Mouse (Mus musculus): ENCODE results near the gene Egln3.

Gene Egln3

DNA sequence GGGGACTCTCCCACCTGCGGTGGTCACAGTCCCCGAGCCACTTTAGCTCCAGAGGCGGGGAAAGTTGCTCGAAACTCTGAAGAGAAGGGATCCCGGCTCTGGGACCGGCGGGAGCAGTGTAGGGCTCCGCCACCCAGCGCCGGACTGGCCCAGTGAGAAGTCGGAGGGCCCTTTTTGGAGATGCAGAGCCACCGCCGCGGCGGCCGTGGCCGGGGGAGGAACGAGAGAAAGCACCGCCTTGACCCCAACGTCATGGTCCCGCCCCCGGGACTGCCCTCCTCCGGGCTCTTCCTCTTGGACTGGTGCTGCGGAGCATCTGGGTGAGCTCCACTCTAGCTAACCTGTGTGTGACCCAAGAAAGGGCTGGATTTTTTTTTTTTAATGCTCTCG is at the start of gene Egln3:
Gene Egln3 (minus strand): TSS at position 205 of the 390 bp plus-strand sequence.
- DNase-seq, result peak; percentile 94

DNA sequence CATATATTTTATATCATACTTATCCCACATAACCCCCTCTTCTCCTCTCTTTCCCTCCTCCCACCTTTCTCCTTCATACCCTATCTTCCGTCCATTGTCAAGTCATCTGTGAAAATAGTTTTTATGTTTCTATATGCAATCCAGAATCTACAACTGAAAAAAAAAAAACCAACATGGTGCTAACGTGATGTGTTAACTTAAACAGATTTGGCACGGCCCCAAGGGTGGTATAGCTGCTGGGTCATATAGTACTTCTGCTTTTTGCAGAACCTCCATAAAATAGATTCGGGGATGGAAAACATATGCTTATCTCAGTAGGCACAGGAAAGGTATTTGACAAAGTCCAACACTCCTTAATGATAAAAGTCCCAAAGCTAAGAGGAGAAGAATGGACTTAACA is 49.8 kb upstream of the Egln3 start:
- DNase-seq, result no peak

DNA sequence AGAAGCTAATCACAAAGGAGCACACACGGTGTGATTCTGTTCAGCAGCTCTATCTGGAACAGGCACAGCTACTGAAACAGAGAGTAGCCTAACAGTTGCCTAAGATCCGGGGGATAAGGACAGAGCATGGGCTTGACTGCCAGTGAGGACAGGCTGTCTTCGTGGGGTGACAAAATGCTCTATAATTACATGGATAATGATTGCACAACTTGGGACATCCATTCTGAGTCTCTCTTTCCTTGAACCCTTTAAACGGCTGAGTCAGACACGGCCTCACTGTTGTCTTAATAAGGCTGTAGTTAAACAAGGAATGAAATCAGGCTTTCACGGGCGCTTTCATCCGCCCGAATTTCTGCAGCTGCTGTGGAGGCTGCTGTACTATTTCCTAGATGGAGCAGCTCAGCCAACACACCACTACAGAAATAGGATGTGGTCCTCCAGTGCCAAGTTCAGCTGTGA is 48.3 kb upstream of the Egln3 start:
- no peak for DNase-seq

DNA sequence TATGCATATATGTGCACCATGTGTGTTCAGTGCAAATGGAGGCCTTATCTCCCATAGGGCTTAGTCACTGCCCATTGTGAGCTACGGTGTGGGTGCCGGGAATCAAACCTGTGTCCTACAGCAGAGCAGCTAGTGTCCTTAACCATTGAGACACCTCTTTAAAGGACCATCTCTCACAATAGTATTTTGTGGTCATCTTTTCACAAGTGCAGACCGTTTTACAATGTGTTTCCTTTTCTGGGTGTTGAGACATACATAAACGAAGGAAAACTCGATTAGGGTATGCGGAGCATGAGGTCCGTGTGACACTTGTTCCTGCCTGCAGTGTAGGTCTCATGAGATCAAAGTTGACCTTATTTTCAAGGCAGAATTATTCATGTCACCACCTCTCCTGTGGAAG is 44.2 kb upstream of the Egln3 start:
- no peak for DNase-seq

DNA sequence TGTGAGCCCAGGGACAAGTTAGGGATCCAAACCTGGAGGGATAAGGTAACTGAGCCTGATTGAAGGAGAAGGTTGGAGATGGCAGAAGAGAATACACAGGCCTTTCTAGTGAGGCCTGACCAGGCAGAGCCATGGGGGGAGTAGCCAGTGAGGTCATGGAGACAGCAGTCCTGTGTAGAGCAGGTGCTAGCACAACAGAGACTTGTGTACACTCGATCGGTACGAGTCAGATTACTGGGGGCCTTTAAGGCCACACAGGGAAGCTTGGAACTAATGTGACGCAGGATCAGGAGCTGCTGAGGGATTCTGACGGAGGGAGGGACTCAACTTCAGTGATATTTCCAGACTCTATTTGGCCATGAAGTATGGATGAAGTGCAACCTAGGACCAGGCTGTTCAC is 39.5 kb upstream of the Egln3 start:
- no peak for DNase-seq

DNA sequence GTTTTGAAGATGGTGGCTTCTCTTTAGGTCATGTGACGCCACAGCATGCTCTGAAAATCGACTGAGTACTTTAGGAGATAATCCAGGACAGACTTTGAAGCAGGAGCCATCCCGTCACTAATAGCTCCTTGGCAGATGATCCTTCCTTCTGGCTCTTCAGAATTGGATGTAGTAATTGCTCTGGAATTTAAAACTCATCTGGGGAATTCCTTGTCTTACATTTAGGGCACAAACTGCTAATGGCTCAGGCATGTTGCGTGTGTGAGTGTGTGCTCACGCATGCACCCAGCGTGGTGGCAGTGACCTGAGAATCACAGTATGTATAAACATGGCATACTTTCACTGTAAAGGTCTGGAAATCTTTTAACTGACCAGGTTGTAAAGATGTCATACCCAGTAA is 38.3 kb upstream of the Egln3 start:
- DNase-seq, result no peak

DNA sequence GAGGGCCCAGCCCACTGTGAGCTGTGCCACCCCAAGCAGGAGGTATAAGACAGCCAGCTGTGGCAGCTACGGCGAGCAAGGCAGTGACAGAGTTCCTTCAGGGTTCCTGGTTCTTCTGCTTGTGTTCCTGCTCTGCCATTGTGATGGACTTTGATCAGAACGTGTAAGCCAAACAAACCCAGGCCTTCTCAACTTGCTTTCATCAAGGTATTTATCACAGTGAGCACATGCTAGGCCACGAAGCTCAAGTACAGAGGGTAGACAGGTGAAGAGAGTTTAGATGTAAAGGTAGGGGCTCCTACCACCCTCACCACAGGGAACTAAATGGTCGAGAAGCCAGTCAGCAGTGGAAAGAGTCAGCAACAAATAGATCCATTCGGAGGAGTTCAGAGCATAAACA is 30.1 kb upstream of the Egln3 start:
- DNase-seq, result no peak

DNA sequence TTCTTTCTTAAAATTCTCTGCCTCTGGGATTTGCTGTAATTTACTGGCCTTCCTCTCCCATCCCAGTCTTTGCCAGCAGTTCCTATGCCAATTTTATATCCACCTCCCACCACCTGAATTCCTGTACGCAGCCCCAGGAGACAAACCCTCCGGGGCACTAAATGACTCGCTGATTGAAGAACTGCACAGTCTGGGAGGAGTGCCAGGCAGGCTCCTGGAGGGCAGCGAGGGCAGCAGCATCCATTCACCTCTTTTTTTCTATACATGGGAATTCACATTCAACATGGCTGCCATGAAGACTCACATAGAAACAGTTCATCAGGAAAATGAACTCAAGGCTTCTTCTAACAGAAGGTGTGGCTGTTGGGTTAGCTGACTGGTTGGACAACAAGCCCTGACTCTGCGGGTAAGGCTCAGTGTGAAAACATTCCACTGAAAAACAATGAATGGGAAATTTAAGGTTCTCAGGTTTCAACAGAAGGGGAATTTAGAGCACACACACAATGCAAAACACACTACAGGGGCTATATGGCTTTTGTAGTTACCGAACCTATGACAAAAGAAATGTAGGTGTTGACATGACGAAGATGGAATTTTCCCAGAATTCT is 29.4 kb upstream of the Egln3 start:
- DNase-seq, result no peak

DNA sequence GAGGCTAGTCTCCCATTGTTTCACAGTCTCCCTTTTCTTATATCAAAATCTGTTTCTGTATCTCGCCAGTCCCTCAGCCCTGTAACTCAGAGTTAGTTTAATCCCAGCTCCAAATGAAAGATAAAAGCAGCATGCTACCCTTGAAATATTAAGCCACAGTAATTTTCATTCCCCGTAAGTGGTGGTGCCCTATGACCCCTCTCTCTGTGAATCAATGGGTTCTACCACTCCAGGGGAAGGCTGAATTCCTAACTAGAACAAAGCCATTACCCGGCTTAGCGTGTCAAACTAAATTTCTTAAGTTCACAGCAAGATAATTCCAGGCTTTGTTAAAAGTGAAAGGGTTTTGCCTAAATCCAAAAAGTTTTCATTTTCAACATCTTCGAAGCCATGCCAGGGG is 28.8 kb upstream of the Egln3 start:
- DNase-seq, result no peak

DNA sequence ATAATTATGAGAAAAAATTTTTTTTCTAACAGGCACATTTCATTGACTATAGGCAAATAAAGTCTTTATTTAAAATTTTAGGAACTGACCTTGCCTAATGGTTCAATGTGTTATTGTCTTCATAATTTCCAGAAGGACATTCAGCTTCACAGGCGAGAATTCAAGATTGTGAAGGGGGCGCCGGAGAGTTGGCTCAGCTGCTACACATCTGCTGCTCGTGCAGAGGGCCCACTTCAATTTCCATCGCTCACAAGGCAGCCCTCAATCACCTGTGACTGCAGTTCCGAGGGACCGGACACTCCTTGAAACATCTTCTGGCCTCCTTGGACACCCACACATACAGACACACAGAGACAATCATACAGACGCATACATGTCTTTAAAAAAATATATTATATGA is 23.9 kb upstream of the Egln3 start:
- no peak for DNase-seq

DNA sequence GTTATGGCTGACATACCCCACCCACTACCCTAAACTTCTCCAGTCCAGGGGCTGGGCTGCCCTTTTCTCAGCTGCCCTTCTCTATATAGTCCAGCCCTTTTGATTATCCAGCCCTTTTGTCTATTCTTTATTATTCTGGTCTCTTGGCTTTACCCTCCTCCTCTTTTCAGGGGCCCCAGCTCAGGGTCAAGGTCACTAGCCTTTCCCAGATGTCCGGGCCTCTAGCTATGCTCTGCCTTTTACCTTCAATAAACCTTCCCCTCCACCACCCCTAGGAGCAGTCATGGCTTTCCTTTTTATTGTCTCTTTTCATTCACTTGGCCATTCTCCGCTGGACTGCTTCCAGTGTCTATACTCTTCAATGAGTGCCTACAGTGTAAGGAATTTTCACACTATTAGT is 22.7 kb upstream of the Egln3 start:
- DNase-seq, result no peak

DNA sequence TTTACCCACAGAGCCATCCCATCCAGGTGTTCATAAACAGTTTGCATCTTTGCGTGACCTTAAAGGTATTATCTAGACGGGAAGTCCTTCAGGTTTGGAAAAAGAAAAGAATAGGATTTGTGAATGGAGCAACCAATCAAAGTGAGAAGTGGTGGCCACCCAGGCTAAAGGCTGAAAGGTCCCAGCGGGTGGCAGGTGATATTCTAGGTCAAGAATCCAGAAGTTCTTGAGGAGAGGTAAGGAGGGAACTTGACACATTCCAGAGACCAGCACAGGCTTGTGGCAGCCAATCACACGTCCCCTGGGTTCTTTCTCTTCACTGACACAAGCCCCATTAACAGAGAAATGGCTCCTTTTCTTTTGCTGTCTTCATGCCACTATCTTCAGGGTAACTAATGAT is 21.9 kb upstream of the Egln3 start:
- no peak for DNase-seq

DNA sequence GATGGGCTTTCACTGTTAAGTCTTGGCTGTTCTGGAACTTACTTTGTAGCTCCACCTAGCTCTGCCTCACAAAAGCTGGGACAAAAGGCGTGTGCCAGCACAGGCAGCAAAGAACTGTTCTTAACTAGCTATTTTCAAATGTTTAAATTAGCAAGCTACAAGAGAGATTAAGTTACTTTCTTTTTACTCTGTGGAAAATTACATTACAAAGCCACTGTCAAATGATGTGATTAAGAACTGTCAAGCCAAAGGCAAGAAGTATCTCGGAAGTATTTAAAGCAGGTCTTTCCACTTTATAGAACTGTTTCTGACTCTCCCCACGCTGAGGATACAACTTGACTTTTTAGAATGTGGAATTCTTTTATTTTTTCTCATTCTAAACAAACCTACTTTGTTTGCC is 21.4 kb upstream of the Egln3 start:
- DNase-seq, result no peak

DNA sequence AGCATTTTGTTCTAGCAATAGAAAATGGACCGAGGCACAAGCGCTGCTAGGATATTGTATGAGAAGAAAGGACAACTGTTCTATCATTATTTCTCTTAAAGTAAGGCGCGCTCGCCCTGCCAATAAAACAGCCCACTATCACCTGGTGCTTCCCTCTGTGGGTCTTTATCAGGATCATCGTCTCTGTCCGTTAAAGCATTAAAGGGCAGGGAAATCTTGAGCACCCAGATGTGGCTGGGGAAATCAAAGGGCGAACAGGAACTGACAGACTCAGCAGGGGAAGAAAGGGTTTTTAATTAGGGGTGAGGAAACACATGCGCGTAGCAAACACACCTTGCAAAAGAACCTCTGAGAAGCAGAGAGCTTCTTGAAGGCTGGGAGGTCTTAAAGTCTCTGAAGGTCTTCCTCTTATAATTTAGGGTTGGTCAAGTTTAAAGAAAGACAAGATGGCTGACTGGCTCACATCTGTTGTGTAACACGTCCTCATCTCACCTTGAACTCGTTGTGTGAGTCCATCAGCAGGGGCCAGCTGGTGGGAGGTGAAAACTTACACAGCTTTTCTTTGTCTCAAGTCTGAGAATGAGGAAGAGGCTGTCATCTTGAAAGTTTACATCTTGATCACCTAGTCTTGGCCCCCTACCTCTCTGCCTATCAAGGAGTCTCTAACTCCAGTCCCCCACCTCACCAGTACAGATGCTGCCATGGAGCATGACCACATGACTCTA is 18.5 kb upstream of the Egln3 start:
- no peak for DNase-seq

DNA sequence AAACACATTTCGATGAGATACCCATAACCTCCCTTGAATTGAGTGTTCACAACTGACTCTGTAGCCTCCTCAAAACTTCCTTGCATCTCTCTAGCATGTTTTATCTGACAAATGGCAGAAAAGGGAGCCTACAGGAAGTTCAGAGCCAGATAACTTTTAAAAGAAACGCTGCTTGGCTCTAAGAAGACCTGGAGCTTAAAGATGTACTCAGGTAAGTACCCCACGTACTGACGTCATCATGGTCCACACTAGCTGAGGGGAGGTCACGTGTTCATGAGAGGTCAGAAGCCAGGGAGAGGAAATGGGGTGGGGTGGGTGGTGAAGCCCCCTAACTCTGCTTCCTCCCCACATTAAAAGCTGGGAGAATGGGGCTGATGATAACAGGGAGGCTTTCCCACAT is 13.0 kb upstream of the Egln3 start:
- no peak for DNase-seq

DNA sequence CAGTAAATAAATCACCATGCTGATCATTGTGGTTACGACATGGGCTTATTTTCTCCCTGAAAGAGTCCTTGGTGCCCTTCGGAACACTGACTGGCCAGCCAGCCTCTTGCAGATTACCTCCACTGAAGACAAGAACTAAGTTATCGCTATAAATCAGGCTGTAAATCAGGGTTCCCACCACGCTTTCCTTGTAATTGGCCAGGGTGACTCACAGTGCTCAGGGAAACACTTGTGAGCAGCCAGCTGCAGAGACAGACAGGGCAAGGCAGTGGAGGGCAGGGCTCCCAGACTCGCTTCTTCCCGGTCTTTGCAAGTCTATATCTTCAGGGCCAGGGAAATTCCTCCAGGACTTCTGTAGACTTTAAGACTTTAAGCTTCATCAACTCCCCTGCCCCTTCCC is 10.8 kb upstream of the Egln3 start:
- DNase-seq, result no peak

DNA sequence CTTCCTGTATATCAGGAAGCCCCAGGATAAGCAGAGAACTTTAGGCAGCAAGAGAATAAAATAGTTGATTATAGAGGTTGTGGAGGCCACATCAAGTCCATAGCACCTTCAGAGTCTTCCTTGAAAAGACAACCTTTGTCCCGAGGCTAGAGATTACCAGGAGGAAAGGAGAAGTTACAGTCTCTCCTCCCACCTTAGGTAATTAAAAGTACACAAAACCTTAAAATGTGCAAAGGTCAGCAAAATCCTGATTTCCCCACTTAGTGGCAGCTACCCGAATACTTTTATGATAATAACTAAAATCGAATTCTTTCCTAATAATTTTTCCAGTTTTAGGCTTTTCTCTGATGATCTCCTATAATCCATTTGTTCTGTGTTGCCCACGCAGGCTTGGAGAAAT is 10.2 kb upstream of the Egln3 start:
- no peak for DNase-seq

DNA sequence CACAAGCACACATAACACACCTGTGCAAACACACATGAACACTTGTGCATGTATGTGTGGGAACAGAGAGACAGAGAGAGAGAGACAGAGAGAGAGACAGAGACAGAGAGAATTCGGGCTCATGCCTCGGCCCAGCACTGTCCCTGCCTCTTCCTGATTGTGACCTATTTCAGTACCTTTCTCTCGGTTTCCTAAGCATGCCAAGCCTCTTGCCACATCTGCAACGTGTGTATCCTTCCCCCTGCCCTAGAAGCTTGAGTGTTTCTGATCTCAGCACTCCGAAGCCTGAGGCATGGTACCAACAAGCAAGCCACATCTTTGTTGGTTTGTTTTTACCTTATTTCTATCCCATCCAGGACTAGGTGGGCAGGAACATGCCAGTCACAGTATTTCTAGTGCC is 9.6 kb upstream of the Egln3 start:
- no peak for DNase-seq

DNA sequence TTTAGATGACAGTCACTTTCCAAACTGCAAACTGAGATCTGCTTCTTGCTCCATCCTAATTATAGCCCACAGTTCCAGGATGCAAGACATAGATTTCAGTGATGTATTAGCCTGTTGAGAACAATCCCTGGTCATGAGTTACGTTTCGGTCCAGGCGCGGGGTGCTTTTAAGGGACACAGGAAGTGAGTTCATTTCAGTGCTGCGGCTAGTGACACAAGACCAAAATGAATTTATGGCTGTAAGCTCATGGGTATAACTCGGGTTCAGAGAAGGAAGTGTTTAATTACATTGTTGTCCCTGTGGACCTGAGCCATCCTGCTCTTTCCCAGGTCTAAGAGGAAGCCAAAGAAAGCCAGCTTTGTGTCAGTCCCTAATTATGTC is 5.5 kb upstream of the Egln3 start:
- peak; percentile 74 for DNase-seq

DNA sequence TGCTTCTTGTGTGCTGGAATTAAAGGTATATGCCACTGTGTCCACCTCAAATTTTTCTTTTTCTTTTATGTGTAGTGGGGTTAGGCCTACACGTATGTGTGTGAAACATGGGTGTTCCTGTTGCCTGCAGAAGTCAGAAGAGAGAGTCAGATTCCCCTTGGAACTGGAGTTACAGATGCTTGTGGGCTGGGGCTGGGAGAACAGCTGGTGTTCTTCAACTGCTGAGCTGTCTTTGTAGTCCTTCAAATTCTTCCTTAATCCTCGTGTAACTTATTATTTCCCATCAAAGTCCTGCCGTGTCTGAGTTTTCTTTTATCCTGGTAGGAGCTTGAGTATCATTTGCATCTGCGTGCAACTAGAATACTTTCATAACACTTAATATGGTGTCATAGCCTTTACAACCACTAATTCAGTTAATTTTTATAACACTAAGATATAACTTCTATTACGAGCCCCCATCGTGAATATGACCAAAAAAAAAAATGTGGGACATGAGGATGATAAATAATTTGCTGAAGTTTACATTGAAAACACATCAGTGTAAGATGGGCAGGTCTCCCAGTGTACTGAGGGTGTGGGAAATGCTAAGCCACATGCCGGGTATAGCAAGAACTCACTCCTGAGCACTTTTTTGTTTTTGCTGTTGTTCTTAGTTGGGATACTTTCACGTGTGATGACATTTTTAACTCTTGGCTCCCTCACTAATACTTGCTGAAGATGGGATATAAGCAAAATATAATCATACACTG is 4.9 kb upstream of the Egln3 start:
- DNase-seq, result no peak

DNA sequence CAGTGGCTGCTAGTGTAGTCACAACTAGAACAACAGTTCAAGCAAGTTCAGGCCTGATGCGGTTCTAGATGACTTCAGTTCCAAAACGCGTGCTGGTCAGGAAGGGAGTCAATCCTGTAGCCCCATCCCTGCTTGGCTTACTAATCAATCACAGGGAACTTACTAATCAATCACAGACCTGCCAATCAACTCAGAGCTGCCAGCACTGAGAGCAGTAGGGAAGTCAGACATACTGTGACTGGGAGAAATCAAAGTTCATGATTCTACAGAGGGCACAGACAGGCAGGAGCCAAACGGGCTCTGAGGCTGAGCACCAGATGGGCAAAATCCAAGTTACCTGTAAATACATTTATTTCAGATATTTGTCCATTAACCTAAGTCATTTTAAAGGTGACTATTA is 2.1 kb upstream of the Egln3 start:
- DNase-seq, result no peak

DNA sequence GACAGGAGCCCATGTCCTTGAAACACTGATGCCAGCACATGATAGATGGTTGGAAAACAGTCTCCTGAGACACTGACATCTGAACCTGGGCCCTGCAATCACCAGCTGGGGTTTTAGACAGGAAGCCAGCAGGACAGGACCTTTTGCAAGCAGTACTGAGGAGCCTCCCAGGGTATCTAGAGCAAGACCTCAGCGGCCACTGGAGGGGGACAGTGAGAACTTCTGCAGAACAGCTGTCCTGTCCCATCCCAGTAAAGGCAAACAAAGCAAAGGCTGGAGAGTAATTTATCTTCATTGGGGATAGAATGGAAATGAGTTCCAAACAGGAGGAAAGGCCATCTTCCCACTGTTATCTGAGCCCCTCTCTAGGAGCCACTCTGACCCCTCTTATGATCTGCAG is 1.5 kb upstream of the Egln3 start:
- peak; percentile 76 for DNase-seq

DNA sequence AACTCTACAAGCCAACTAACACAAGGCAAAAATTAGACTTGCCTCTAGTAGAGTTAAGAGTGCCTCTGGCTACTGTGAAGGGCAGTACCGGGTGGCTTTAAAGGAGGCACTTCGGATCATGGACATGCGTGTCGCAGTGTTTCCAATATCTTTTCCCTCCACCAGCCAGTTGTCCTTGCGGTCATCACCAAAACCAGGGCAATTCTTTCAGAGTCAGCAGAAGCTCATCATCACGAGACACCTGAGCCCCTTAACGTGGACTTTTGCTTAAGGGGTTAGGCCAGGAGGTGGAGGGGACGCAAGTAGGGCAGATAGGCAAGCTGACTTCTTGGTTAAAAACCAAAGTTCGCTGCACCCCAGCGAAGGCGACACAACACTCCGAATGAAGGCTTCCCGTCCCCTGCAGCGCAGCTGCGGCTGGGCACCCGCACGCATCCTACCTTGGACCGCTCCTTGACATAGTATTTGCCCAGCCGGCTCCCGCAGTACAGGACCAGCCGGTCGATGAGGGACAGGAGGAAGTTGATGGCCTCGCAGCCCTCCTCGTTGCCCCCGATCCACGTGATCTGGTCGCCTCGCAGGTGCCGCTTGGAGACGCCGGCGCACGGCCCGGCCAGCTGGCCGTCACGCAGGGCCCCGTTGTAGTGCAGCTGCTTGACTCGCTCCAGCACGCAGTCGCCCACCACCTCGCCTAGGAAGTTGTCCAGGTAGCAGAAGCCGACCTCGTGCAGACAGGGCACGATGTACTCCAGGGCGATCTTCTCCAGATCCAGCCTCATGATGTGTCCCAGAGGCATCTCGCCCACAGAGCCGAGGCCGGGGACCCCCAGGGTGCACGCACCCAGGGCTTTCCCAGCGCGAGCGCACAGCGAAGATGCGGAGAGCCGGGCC is 650 bp downstream of the Egln3 start:
- peak; percentile 31 for DNase-seq

Measured in kidney, adult 9 months (tissue).